Mouse (Mus musculus) kidney, adult 8-10 months (tissue): Measurements from ENCODE around the gene Prr5l.

ENCODE experiments used
- DNase-seq, 2 experiments: peaks; one replicate each; pipeline ENCODE4 v3.0.0; 2022

Gene Prr5l

DNA sequence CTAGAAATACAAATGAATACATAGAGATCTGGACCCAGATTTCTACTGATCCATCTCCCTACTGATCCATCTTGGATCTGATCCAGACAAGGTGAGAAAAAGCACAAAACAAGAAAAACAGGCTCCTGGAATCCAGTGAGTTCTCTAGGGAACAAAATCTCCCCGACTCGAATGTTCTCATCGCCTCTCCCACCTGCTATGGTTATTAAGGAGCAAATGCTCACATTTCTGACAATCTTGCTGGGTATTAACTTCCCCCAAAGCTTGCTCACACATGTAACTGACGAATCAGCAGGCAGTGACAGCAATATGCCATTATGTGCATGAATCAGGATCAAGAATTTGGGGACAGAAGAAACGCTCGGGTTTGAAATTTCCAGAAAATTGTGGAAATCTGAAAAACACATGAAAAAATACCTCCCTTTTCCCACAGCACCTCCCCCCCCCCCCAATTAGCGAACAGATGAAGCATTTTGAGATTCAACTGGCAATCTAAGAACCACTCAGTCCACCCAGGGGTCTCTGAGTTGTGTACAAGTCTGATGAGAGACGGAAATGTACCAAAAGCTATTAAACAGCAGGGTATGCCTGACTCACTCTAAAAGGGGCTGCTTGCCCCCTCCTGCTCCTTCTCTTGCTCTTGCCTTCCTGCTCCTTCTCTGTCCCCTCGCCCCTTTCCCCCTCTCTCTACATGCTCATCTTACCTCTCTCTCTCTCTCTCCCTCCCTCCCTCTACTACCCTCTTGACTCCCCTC, 123.1 kb downstream of the Prr5l start:
- DNase-seq: no peak

DNA sequence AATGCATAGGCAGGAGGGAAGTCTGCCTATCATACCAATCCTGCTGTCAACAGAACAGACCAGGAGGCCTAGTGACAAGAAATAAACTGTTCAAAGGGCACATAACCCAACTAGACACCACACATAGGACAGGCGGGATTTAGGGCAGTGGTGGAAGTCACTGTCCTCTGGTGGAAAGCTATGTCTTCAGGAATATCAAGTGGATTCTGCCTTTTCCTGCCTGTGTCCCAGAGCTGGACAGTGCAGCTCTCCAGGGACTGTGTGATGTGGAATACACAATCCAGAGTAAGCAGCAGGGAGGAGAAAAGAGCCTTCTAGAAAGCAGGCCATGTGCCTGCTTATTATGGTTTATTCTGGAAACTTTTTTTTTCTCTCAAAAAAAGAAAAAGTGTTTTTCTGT, 125.0 kb downstream of the Prr5l start:
- DNase-seq: no peak

DNA sequence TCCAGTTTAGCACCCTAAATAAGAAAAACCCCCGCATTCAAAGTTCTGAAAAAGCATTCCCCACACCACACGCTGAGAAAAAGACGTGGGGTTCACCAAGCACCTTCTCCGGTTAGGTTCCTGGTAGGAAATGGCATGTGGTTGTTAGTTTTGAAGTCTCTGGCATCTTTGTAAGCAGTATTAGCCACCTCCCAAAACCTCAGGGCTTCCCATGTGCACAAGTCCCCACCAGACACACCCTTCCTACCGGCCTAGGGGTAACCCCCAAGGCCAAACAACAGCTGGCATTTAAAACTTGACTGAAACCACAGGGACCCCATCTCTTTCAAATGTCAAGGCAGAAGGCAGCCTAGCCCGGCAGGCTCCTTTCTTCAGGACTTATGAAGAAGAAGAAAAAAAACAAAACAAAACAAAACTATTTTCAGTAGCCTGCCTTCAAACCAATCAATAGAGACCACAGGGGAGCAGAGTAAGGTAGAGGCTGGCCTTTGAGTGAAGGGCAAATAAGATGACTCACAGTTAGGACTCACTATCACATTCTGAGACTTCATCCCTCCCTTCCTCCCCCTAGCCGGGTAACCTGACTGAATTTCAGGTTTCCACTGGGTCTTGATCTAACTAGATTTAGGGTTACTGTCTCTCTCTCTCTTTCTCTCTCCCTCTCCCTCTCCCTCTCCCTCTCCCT, 126.6 kb downstream of the Prr5l start:
- DNase-seq: no peak

DNA sequence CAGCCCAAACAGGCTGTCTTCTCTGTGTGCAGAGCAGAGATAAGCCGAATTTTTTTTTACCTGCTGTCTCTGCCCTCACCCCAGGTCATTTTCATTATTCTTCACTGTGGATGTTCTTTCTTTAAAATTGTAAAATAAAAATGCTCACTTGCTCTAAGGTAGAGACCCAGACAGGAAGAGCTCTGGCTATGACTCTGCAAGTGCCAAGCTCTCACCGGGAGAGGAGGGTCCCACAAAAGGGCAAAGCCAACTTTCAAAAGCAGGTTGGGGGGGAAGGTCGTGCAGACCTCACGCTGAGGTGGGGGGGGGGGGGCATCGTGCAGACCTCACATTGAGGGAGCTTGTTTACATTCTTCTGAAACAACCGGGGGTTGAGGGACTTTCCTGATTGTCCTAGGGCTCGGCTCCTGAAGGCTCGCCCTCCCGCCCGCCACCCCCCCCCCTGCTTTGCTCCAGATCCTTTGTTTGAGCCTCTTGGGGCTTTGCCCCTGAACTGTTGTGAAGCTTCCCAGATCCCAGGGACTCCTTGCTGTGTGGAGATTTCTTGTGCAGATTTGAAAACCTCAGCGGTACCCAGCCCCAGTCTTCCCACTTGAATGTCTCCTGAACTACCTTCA, 127.8 kb downstream of the Prr5l start:
- no peak for DNase-seq

DNA sequence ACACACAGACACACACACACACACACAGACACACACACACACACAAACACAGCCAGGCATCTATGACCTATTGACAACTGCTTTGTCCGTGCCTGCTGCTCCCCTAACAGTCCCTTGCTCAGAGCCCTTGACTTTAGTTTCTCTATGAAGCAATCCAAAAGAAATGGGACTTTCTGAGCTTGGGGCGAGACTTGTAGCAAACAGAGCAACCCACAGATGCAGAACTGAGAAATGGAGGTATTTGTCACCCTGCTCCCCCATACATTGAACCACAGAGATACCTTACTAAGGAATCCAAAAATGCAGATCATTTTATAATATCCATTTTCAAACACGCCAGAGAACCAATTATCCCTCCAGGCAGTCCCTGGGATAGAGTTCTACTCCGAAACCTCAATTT, 128.4 kb downstream of the Prr5l start:
- DNase-seq: no peak

DNA sequence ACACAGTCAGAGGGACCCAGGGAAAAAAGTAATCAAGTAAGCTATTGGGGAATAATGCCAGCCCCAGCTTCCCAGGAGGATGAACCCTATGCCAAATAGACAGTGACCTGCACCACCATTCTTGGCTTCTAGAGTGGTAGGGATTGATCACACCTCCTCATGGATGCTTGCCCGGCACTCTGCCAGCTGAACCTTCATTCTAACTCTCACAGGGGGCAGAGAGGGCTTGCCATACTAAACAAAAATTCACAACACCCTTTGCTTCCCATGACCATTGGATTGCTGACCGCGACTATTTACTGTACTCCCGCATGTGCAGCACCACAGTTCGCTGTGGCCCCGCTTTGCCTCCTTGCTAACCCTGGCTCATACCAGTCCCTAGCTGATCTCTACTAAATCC, 129.8 kb downstream of the Prr5l start:
- DNase-seq: peak in 1 of 2 experiments; percentile 23

DNA sequence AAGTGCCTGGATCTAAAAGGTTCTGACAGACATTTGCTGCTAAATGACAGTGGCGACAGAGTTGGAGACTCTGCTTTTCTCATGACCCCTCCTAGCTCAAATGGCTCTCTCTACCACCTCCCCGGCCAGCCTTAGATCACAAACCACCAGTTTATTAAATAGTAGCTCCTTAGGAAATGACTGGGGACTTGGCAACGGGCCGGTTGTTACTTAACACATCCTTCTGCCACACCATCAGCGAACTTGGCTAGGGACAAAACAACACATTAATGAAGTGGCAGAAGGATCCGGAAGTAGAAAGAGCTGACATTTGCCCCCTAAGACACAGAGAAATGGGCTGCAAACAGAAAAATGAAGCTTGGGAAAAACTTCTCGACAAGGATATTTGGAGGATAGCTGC, 130.4 kb downstream of the Prr5l start:
- DNase-seq: peak; percentile 73 to 75

DNA sequence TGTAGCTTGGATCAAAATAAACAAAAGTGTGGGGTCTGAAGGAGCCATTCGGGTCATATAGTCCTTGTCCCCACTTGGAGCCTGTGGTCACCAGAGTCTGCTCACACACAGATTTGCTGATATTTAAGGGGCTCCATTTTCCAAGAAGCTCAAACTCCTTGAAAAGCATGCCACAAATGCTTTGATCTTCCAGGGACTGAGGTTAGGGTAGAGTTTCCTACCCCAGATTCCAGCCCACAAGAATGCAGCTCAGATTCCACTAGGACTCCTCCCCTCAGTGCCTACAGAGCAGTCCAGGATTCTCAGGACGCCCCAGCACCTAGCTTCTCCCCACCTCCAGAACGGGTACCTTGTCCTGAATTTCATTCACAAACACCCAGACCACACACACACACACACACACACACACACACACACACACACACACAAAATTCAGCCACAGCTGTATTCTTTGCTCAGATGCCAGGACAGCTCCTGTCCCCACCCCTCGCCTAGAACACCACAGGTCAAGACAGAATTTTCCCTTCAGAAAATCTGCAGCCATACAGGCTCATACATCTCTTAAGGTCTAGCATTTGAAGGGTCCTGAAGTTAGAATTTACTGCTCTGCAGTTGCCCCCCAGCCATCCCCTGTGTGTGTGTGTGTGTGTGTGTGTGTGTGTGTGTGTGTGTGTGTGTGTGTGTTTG, 131.4 kb downstream of the Prr5l start:
- no peak for DNase-seq

DNA sequence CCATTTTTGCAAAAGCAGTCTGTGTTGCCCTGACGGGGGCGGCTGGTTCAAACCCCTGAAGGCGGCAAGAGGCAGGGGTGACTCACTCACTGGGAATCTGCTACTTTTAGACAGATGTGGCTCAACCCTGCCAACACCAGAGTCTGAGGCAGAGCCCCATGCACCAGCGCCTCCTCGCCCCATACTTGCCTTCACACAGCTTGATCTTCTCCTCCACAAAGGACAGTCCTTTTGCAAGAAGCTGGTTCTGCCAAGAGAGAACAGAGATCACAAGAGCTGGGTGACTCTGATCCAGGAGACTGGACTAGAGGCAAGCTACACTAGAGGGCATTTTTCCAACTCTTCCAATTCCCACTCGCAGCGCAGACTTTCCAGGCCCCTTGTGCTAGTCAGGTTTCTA, 136.3 kb downstream of the Prr5l start:
- no peak for DNase-seq

DNA sequence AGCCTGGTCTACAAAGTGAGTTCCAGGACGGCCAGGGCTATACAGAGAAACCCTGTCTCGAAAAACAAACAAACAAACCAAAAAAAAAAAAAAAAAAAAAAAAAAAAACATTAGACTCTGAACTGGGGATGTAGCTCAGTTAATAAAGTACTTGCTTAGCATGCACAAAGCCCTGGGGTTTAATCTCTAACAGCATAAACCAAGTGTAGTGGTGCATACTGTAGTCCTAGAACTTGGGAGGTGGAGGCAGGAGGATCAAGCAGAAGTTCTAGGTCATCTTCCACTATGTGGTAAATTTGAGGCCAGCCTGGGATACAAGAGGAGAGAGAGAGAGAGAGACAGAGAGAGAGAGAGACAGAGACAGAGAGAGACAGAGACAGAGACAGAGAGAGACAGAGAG, 137.2 kb downstream of the Prr5l start:
- DNase-seq: peak; percentile 22 to 45

DNA sequence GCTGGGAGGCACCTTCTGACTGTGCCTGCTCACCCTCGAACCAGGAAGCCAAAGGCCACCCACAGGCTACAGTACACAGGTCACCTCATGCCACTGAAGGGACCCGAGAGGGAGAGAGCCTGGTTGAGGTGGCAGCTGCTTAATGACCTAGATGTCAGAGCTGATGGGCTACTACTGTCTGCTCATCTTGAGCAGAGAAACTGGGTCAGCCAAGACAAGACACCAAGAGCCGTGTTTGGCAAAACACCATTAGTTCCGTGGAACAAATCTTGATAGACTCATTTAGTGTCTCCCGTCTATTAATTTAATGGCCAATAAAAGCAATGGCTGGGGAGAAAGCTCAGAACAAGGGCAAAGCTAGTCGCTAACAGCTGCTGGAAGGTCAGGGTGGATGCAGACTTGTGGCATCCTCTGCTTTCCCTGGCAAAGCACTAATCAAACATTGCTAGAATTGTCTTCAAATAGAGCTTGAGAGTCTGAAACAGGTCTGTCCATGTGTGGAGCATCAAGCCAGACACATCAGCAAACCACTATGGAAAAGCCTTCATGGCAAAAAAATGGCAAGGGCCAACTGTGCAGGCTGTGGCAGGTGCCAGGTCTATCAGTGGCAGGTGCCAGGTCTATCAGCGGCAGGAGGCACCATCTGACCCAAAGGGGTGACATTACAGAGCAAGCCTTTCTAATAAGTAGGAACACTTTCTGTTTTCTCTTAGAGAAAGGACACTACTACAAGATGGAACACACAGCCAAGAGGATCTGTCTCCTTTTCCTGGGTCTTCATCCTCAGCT, 140.6 kb downstream of the Prr5l start:
- no peak for DNase-seq

DNA sequence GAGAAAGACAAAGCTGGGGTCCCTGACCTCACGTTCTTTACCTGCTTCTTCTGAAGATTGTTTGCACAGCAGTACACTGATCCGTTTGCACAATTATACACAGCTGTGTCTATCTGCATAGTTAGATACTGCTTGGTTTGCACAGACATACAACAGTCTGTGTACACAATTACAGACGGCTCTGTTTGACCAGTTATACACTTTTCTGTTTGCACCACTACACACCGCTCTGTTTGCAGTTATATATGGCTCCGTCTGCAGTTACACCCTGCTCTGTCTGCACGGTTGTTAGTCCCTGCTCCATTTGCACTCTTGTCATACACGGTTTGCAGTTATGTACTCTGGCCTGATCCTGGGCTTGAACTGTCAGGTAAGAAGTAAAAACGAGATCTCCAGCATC, 141.2 kb downstream of the Prr5l start:
- no peak for DNase-seq

DNA sequence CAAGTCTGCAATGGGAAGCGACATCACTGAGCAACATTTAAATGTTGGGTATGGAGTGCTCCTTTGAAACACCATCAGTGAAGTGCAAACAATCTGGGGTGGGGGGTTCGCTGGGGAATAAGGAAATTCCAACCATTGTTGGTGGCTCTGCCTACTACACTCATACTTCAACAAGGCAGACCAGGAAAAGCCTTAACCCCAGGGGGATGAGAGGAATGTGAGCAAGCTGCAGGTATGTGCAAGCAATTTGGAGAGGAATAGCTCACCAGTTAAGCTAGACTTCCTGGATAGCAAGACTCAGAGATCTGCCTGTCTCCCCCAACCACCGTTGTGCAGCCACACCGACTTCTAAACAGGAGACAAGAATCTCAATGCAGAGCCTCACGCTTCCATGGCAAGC, 142.9 kb downstream of the Prr5l start:
- no peak for DNase-seq

DNA sequence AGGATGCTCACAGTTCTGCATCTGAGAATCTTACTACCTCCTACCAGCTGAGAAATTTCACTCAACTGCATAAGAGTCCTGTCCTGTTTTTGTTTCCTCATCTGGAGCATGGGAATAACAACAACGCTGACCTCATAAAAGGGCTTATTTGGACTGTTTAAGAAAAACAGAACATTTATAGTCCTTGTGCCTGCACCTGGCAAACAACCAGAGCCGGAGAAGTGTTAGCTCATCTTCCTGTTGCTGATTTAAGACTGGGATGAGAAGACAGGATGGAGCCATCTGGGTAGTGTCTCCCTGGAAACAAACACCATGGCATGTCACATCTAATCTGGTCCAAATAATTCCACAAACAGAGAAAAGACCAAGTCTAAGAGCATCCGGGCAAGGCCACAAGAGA, 149.3 kb downstream of the Prr5l start:
- peak; percentile 55 to 69 for DNase-seq

DNA sequence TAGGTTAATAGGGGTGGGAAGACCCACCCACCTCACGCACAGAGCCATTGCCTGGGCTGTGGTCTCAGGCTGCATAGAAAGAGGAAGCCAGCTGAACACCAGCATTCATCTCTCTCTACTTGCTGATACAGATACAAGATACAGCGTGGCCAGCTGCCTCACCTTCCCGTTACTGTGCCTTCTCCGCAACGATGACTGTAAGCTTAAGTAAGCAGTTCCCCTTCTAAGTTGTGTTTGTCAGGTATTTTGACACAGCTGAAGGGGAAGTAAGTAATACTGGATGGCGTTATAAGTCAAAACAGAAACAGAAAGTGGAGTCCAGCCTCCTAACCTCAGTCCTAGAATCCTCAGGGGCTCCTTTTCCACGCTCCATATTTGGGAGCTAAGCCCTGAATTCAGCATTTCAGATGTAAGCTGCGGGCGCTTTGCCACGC, 150.0 kb downstream of the Prr5l start:
- no peak for DNase-seq

DNA sequence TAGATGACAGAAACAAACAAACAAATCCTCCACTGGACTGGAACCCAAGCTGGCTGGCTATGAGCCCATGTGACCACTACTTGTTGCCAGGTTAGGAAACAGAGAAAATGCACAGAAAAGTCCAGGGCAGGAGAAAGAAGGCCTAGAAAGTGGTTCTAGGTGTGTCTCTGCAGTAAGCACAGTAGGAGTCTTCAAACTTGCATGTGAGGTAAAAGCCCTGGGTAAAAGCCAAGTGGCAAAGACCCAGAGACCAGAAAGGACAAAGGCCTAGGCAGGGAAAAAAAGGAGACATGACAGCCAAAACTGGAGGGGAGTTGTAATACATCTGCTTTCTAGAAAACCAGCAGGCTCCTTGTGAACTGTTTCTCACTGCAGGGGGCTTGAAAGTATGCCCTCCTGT, 151.9 kb downstream of the Prr5l start:
- DNase-seq: peak; percentile 75

DNA sequence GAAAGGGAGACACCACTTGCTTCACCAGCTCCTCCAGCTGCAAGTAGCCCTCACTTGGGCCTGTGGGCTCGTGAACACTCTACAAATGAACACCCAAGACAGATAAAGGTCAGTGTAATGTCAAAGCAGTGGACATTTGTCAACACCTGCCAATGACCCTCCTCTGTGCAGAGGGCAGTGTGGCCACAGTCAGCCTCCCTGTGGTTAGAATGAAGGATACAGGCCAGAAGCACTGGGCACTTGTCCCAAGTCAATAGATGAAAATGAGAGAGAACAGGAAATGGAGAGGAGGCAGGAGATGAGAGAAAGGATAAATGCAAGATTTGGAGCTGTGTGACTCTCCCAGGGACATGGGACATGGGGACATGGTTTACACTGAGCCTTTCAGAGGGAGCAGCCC, 153.4 kb downstream of the Prr5l start:
- DNase-seq: no peak

DNA sequence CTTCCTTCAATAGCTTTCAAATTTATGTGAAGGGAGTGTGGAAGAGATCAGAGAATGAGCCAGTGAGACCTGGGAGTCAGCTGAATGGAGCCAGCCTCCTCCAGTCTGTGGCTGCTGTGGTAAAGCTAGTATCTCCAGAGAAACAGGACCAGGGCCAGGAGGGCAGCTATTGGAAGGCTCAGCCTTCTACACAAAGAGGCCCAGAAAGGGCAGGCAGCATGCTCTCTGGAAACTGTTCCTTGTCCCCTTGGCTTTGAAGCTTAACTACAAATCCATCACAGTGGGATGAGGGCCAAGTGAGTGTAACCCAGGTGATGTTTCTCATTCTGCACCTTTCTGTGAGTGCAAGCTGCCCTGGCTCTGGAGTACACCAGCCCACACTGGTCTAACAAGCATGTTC, 155.0 kb downstream of the Prr5l start:
- DNase-seq: peak in 1 of 2 experiments; percentile 22

DNA sequence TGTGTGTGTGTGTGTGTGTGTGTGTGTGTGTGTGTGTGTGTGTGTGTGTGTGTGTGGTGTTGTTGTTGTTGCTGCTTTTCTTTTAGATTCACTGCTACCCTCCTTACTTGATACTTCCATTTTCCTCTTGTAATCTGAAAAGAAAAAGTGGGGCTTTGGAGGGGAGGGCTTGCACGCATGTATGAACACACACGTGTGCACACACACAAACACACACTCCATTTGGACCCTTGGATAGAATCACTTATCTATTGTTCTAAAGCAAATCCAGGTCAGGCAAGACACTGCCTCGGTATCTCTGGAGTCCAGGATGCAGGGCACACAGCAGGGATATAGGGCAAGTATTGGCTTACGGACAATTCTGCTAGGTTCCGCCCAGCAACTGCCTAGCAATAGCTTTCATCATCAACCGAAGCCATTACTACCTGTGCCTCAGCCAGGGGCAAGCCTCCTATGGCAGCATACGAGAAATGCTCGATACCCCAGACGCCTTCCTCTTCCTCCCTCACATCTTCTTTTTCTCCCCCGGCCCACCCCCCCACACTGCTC, 159.4 kb downstream of the Prr5l start:
- no peak for DNase-seq

DNA sequence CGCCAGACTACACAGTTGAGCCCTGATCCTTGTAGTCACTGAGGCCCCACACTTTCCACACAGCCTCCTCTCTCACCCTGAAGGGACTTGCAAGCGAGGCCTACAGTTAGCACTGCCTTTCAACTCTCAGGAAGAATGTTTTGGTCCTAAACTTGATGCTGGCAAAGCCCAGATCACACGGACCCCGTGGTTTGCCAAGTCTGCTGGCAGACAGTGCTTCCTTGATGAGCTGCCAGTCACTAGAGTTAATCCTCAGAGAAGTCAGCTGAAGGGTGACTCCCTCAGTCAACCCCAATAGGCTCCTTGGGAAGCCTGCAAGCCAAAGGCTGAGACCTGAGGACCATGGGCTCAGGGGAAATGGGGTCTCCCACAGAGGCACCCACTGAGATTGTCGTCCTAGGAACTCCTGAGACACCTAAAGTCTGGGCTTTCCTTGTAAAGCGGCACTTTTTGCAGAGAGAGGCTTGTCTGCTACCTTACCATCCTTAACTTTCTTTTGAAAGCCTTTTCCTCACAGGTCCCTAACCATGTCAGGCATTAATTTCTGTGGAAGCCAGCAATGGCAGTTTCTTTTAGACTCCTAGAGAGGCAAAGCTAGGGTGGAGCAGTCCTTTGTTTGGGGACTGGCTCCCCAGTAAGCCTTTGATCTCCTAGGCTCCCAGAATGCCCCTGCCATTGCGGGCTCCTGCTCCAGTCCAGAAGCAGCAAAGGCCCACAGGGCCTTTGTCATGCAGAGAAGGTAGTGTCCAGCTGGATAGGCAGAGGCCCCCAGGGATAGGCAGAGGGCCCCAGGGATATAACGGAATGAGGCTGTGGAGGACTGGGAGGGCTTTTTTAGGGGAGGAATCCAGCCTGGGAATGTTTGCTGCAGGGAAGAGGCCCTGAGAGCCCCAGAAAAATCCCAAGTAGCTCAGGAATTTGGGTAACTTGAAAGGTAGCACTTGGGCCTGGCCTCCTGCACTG, 160.2 kb downstream of the Prr5l start:
- DNase-seq: peak in 1 of 2 experiments; percentile 20

DNA sequence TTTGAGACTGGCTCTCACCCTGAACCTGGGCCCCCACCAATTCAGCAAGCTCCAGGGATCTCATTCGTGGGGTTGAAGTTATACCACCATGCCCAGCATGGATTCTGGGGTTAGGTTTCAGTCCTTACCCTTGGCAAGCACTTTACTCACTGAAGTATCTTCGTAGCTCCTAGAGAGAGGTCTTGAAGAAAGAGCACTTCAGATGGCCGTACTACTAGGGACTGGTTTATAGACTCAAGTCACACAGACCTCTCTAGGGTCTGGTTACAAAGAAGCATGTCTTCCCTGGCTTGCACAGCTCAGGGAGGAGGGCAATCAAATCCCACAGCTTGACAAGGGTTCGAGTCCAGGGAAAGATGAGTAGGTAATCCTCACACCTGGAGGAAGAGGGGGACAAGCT, 161.0 kb downstream of the Prr5l start:
- DNase-seq: no peak
